Mouse (Mus musculus) lung, postnatal 0 days (tissue): ENCODE measurements around the gene Bckdha.

ENCODE experiments used
- CTCF ChIP-seq: IDR thresholded peaks from 2 replicates; pipeline ENCODE4 v1.5.1; 2016; ENCODE audit warnings: antibody characterized with exemption, mild to moderate bottlenecking
- EP300 ChIP-seq: IDR thresholded peaks from 2 replicates; pipeline ENCODE4 v1.6.1; 2016; ENCODE audit warnings: antibody characterized with exemption, mild to moderate bottlenecking, control low read depth

GRCm38 (mm10) chr7:25620101-25620500 is 38.7 kb downstream of the Bckdha start:
- TF ChIP-seq CTCF (no peak), EP300 (no peak)
